Mouse (Mus musculus) intestine, postnatal 0 days (tissue): ENCODE results near the gene Clec18a. TPM values are rescaled to one million over a fixed set of nuclear protein-coding genes. Genes with fewer than 3 reads are reported as not detected.

Experiments used
- ATAC-seq: fragments of 200-750 bp; cut with Nextera tagmentation; 2 replicates; pipeline ENCODE4 v1.8.0; 2017; ENCODE audit warnings: mild to moderate bottlenecking, moderate TSS enrichment, moderate library complexity
- H3K27ac ChIP-seq: fragments of 300-500 bp; sonication (generic); 2 replicates; pipeline ENCODE4 v1.5.1; 2014; ENCODE audit warnings: mild to moderate bottlenecking, low read depth, low read length, moderate library complexity
- H3K27me3 ChIP-seq: fragments of 300-500 bp; sonication (generic); replicated peaks from 2 replicates; pipeline ENCODE4 v1.6.1; 2014; ENCODE audit warnings: low read length, mixed read lengths; ENCODE audit not compliant: control insufficient read depth, insufficient read depth
- H3K36me3 ChIP-seq: fragments of 300-500 bp; sonication (generic); 2 replicates; pipeline ENCODE4 v1.6.1; 2014; ENCODE audit warnings: mild to moderate bottlenecking, moderate library complexity; ENCODE audit not compliant: control insufficient read depth, insufficient read depth
- H3K4me1 ChIP-seq: fragments of 300-500 bp; sonication (generic); replicated peaks from 2 replicates; pipeline ENCODE4 v1.6.1; 2014; ENCODE audit warnings: antibody characterized with exemption, low read length, mixed read lengths; ENCODE audit not compliant: control insufficient read depth, insufficient read depth
- H3K4me2 ChIP-seq: fragments of 300-500 bp; sonication (generic); replicated peaks from 2 replicates; pipeline ENCODE4 v1.6.1; 2014; ENCODE audit warnings: low read depth, mild to moderate bottlenecking, moderate library complexity
- H3K4me3 ChIP-seq: fragments of 300-500 bp; sonication (generic); 2 replicates; pipeline ENCODE4 v1.5.1; 2014; ENCODE audit warnings: low read depth, low read length
- H3K9ac ChIP-seq: fragments of 300-500 bp; sonication (generic); 2 replicates; pipeline ENCODE4 v1.6.1; 2014; ENCODE audit warnings: mild to moderate bottlenecking, low read depth, low read length
- H3K9me3 ChIP-seq: fragments of 300-500 bp; sonication (generic); 2 replicates; pipeline ENCODE4 v1.6.1; 2016; ENCODE audit warnings: mixed run types; ENCODE audit not compliant: control insufficient read depth
- CTCF ChIP-seq: sonication (generic); IDR thresholded peaks from 2 replicates; pipeline ENCODE4 v1.5.1; 2016; ENCODE audit warnings: low read depth, mild to moderate bottlenecking, control low read depth, antibody characterized with exemption, moderate library complexity
- WGBS: fragments of 180-500 bp; shearing (Covaris S2); extraction: QIAGEN DNeasy Blood & Tissue Kit; methylation state at CpG from one replicate; pipeline ENCODE4 v1.1.7; 2014; 5-methylcytosine and 5-hydroxymethylcytosine counted together
- polyA plus RNA-seq: library from polyadenylated mRNA; unstranded; fragments of >200 nt; fragmentation: Nextera tagmentation; extraction: Ambion mirVana; gene quantifications from 2 replicates; pipeline ENCODE4 v1.2.1, GENCODE M21; 2015

The Clec18a gene
- polyA plus RNA-seq, 1 experiment from 2014 or later: not detected

- Histone ChIP-seq H3K4me3 (no peak overlapping the region), H3K4me1 (no peaks in the 10 kb centered on the region), H3K27me3 (no peaks in the 10 kb centered on the region), H3K36me3 (peaks cover 67% of the 10 kb centered on the region), H3K27ac (peak overlapping the region; percentile 41; the same call in 1 of the 2 replicates), H3K4me2 (no peak overlapping the region), H3K9ac (no peak overlapping the region), H3K9me3 (no peaks in the 10 kb centered on the region)
- ATAC-seq: no peak
- no peak for TF ChIP-seq CTCF
- WGBS: 92% methylated on average over 12 of the region's 12 CpGs
These were observed 38.3 kb downstream of the Clec18a start for GRCm38 (mm10) chr8:111053827-111054518.

DNA sequence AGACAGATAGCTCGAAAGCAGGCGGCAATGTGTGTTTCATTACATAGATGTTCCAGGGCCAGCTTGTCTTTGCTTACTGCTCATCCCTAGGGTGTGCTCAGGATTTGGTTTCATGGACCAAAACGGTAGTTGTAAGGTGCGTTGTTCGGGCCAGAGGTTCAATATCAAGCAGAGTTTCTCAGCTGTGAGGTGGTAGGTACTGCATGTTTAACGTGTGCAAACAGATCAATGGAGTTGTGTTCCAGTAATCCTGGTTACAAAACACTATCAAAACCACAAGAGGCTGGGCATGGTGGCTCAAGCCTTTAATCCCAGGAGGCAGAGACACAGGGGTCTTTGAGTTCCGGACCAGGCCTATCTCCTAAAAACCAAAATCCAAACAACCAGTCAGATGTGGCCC lies 43.1 kb downstream of the Clec18a start:
- no peaks in the 10 kb centered on the region for H3K4me1 ChIP-seq
- no peaks in the 10 kb centered on the region for H3K27me3 ChIP-seq
- no peak for TF ChIP-seq CTCF
- H3K4me2 ChIP-seq: no peak overlapping the region
- H3K4me3 ChIP-seq: no peak overlapping the region
- no peak overlapping the region for H3K9ac ChIP-seq
- ATAC-seq: no peak
- H3K27ac ChIP-seq: no peak overlapping the region
- peaks cover 96% of the 10 kb centered on the region for H3K36me3 ChIP-seq
- H3K9me3 ChIP-seq: no peaks in the 10 kb centered on the region
- 88% methylated on average over 7 of the region's 7 CpGs for WGBS

GRCm38 (mm10) chr8:111048694-111049093 lies 43.5 kb downstream of the Clec18a start:
- 90% methylated on average over 2 of the region's 2 CpGs for whole genome bisulfite sequencing
- H3K36me3 ChIP-seq: peaks cover 97% of the 10 kb centered on the region
- no peaks in the 10 kb centered on the region for H3K9me3 ChIP-seq

GRCm38 (mm10) chr8:111044003-111044734 lies 48.1 kb downstream of the Clec18a start:
- no peak overlapping the region for H3K9ac ChIP-seq
- H3K27ac ChIP-seq: no peak overlapping the region
- H3K9me3 ChIP-seq: no peaks in the 10 kb centered on the region
- H3K4me2 ChIP-seq: no peak overlapping the region
- no peaks in the 10 kb centered on the region for H3K4me1 ChIP-seq
- H3K36me3 ChIP-seq: peaks cover 98% of the 10 kb centered on the region
- peak; percentile 39 for TF ChIP-seq CTCF
- ATAC-seq: no peak
- no peaks in the 10 kb centered on the region for H3K27me3 ChIP-seq
- WGBS: 50% methylated on average over 2 of the region's 2 CpGs
- H3K4me3 ChIP-seq: no peak overlapping the region

More at GRCm38 (mm10) chr8:111048694-111049093, 43.5 kb downstream of the Clec18a start:
- Histone ChIP-seq H3K4me3 (no peak overlapping the region), H3K4me1 (no peaks in the 10 kb centered on the region), H3K27ac (no peak overlapping the region), H3K4me2 (no peak overlapping the region), H3K27me3 (no peaks in the 10 kb centered on the region), H3K9ac (no peak overlapping the region)
- ATAC-seq: no peak
- peak; percentile 33 for TF ChIP-seq CTCF

- no peaks in the 10 kb centered on the region for H3K4me1 ChIP-seq
- 95% methylated on average over 19 of the region's 19 CpGs for WGBS
- H3K4me2 ChIP-seq: no peak overlapping the region
- ATAC-seq: no peak
- peaks cover 93% of the 10 kb centered on the region for H3K36me3 ChIP-seq
- no peaks in the 10 kb centered on the region for H3K27me3 ChIP-seq
- H3K9ac ChIP-seq: no peak overlapping the region
- H3K4me3 ChIP-seq: no peak overlapping the region
- no peaks in the 10 kb centered on the region for H3K9me3 ChIP-seq
- no peak for TF ChIP-seq CTCF
- H3K27ac ChIP-seq: no peak overlapping the region
These were observed 49.7 kb downstream of the Clec18a start for GRCm38 (mm10) chr8:111042546-111042945.

DNA sequence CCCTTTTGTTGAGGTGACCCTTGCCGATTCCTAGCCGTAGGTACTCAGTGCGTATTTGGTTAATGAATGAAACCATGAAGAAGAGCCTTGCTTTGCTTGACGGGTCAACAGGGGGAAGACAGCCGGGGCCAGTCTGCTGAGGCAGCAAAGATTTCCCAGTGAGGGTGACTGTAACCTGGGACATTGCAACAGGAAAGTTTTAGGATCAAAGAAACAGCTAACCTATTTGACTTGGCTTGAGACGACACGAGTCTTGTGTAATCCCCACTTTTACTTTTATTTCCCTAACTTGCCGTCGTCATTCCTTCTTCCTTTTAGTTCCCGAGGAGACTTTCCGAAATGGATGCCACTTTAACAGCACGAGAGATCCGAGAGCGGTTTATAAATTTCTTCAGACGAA lies 55.6 kb downstream of the Clec18a start:
- H3K27ac ChIP-seq: no peak overlapping the region
- no peaks in the 10 kb centered on the region for H3K4me1 ChIP-seq
- peaks cover 44% of the 10 kb centered on the region for H3K36me3 ChIP-seq
- no peak overlapping the region for H3K9ac ChIP-seq
- no peaks in the 10 kb centered on the region for H3K27me3 ChIP-seq
- H3K4me3 ChIP-seq: no peak overlapping the region
- no peak overlapping the region for H3K4me2 ChIP-seq
- no peak for ATAC-seq
- no peak for TF ChIP-seq CTCF
- H3K9me3 ChIP-seq: no peaks in the 10 kb centered on the region
- 91% methylated on average over 15 of the region's 15 CpGs for WGBS
